Mouse (Mus musculus) myocyte (in vitro differentiated cells): ENCODE results near the gene Clptm1.

ENCODE experiments used
- E2F4 ChIP-seq: IDR thresholded peaks from one replicate; pipeline ENCODE4 v1.6.1; 2011; ENCODE audit warnings: mild to moderate bottlenecking, control low read depth, moderate library complexity; ENCODE audit not compliant: insufficient read depth
- MAX ChIP-seq: IDR thresholded peaks from one replicate; pipeline ENCODE4 v1.6.1; 2011; ENCODE audit warnings: low read depth, mild to moderate bottlenecking, control low read depth
- MYOD1 ChIP-seq, 3 experiments: IDR thresholded peaks; one replicate each; pipeline ENCODE4 v1.6.1; 2011; ENCODE audit warnings: control low read depth in 2 of 3, low read depth in 2 of 3, mild to moderate bottlenecking in 2 of 3, moderate library complexity in 1 of 3; ENCODE audit not compliant: insufficient read length in 2 of 3, control insufficient read depth in 1 of 3
- MYOG ChIP-seq, 3 experiments: IDR thresholded peaks; one replicate each; pipeline ENCODE4 v1.6.1; 2011; ENCODE audit warnings: control low read depth in 2 of 3, low read depth in 2 of 3, mild to moderate bottlenecking in 2 of 3; ENCODE audit not compliant: insufficient read length in 2 of 3, control insufficient read depth in 1 of 3, insufficient read depth in 1 of 3
- POLR2A ChIP-seq: IDR thresholded peaks from one replicate; pipeline ENCODE4 v1.6.1; 2011; ENCODE audit warnings: low read depth, mild to moderate bottlenecking, control low read depth, moderate library complexity; ENCODE audit not compliant: insufficient read length
- POLR2AphosphoS2 ChIP-seq: IDR thresholded peaks from one replicate; pipeline ENCODE4 v1.6.1; 2011; ENCODE audit warnings: low read depth, control low read depth; ENCODE audit not compliant: insufficient read length
- TCF12 ChIP-seq: IDR thresholded peaks from one replicate; pipeline ENCODE4 v1.6.1; 2011; ENCODE audit warnings: mild to moderate bottlenecking, control low read depth; ENCODE audit not compliant: poor library complexity, insufficient read depth, severe bottlenecking
- USF1 ChIP-seq: IDR thresholded peaks from one replicate; pipeline ENCODE4 v1.6.1; 2011; ENCODE audit warnings: low read depth, mild to moderate bottlenecking, control low read depth, moderate library complexity

- no peak for TF ChIP-seq POLR2AphosphoS2
- TF ChIP-seq E2F4: no peak
- TF ChIP-seq POLR2A: no peak
- TF ChIP-seq MYOD1 (IDR thresholded peaks at IDR 0.05; ENCODE audit: control insufficient read depth in 1 of 3, insufficient read length in 2 of 3, low read depth in 2 of 3): no peak
- TF ChIP-seq MAX: no peak
- TF ChIP-seq USF1: no peak
- TF ChIP-seq TCF12: no peak
- no peak for TF ChIP-seq MYOG (IDR thresholded peaks at IDR 0.05; ENCODE audit: control insufficient read depth in 1 of 3, insufficient read depth in 1 of 3, insufficient read length in 2 of 3, low read depth in 2 of 3)
Observed at GRCm38 (mm10) chr7:19589917-19590316, 74.9 kb downstream of the Clptm1 start.
